Mouse (Mus musculus) ES-Bruce4 (cell line): Measurements from ENCODE around the gene Etfrf1. TPM values are rescaled to one million over a fixed set of nuclear protein-coding genes. Genes with fewer than 3 reads are reported as not detected.

Source experiments
- H3K27ac ChIP-seq: 2 replicates; pipeline ENCODE4 v1.5.1; 2012; ENCODE audit warnings: low read length, inconsistent platforms; ENCODE audit not compliant: insufficient read depth
- H3K27me3 ChIP-seq: 2 replicates; pipeline ENCODE4 v1.6.1; 2012; ENCODE audit warnings: mild to moderate bottlenecking, low read length, inconsistent platforms; ENCODE audit not compliant: control insufficient read depth, poor library complexity, insufficient read depth, severe bottlenecking
- H3K36me3 ChIP-seq: 2 replicates; pipeline ENCODE4 v1.6.1; 2012; ENCODE audit warnings: inconsistent platforms, mild to moderate bottlenecking, low read length, moderate library complexity; ENCODE audit not compliant: control insufficient read depth, poor library complexity, insufficient read depth, severe bottlenecking
- H3K4me1 ChIP-seq: one replicate; pipeline ENCODE4 v1.8.1; 2011; ENCODE audit warnings: low read length; ENCODE audit not compliant: control insufficient read depth, insufficient read depth
- H3K4me3 ChIP-seq: 2 replicates; pipeline ENCODE4 v1.5.1; 2011; ENCODE audit warnings: low read depth, mild to moderate bottlenecking, low read length
- H3K9ac ChIP-seq: 2 replicates; pipeline ENCODE4 v1.6.1; 2012; ENCODE audit warnings: low read depth, mild to moderate bottlenecking, inconsistent platforms; ENCODE audit not compliant: poor library complexity, severe bottlenecking
- H3K9me3 ChIP-seq: replicated peaks from 2 replicates; pipeline ENCODE4 v1.6.1; 2012; ENCODE audit warnings: mild to moderate bottlenecking, low read length, inconsistent platforms; ENCODE audit not compliant: control insufficient read depth, poor library complexity, insufficient read depth, severe bottlenecking
- CTCF ChIP-seq: IDR thresholded peaks from one replicate; pipeline ENCODE4 v1.8.1; 2011; ENCODE audit warnings: low read depth, low read length
- EP300 ChIP-seq: IDR thresholded peaks from 2 replicates; pipeline ENCODE4 v1.6.1; 2011; ENCODE audit warnings: low read depth, low read length; ENCODE audit not compliant: insufficient read depth
- POLR2A ChIP-seq: IDR thresholded peaks from one replicate; pipeline ENCODE4 v1.8.1; 2011; ENCODE audit warnings: low read length; ENCODE audit not compliant: insufficient read depth
- polyA plus RNA-seq: library from polyadenylated mRNA; stranded (reverse); fragments of >200 nt; gene quantifications from 2 replicates; pipeline ENCODE4 v1.2.4, GENCODE M21; 2011; ENCODE audit warnings: low read depth; ENCODE audit not compliant: missing spikeins, insufficient read depth, insufficient read length

Etfrf1 gene
- polyA plus RNA-seq, 1 experiment, result 24.6 TPM

- Histone ChIP-seq H3K27me3 (no peaks in the 10 kb centered on the region; the same call in 1 of the 2 replicates), H3K4me3 (peak overlapping the region; percentile 70), H3K9ac (peak overlapping the region; percentile 85), H3K27ac (no peak overlapping the region), H3K36me3 (peaks cover 15% of the 10 kb centered on the region), H3K9me3 (no peaks in the 10 kb centered on the region), H3K4me1 (no peaks in the 10 kb centered on the region)
- TF ChIP-seq POLR2A (no peak), EP300 (0 out of 2 replicates have a peak, but pooled peaks have one; percentile 22), CTCF (no peak)
These were observed 38.6 kb downstream of the Etfrf1 start for GRCm38 (mm10) chr6:145249291-145250184.

DNA sequence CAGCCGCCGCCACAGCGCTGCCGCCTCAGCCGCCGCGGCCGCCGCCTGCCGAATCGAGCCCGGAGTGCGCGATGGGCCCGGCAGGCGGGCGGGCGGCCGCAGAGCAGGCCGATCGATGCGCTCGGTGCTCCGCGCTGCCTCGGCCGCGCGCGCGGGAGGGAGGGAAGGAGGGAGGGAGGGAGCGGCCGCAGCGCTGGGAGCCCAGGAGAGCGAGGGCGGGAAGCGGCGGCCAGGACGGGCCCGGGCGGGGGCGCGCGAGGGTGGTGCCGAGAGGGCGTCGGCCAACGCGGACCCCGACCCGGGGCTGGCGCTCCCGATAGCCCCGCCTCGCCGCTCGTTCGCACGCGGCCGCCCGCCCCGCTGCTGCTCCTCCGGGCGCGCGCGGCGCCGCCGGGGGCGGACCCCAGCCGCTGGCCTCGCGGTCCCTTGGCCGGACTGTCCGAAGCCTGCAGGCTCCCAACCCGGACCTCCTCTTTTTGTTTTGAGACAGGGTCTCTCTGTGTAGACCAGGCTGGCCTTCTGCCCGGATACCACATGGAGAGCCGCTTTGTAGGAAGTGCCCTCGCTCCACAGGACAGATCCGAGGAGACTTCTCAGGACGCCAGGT is 39.4 kb downstream of the Etfrf1 start, which contains the start of gene Kras:
Gene Kras, minus strand, starts transcription at position 55 of the 607 bp plus-strand sequence.
- 0 out of 2 replicates have a peak within 1 kb of the TSS, but pooled peaks have one; percentile 17 for H3K27ac ChIP-seq
- peak within 1 kb of the TSS; percentile 85 for H3K9ac ChIP-seq
- H3K36me3 ChIP-seq, result peaks cover 11% of the 10 kb centered on the region
- no peaks in the 10 kb centered on the region; the same call in 1 of the 2 replicates for H3K27me3 ChIP-seq
- no peaks in the 10 kb centered on the region for H3K4me1 ChIP-seq
- H3K4me3 ChIP-seq, result peak within 1 kb of the TSS; percentile 89
- H3K9me3 ChIP-seq, result no peaks in the 10 kb centered on the region
- TF ChIP-seq EP300 (peak; percentile 58; the same call in 1 of the 2 replicates), CTCF (no peak)

GRCm38 (mm10) chr6:145250820-145251219 is 39.9 kb downstream of the Etfrf1 start:
- H3K36me3 ChIP-seq, result peaks cover 9% of the 10 kb centered on the region
- no peaks in the 10 kb centered on the region; the same call in 1 of the 2 replicates for H3K27me3 ChIP-seq
- H3K27ac ChIP-seq, result no peak overlapping the region
- H3K9me3 ChIP-seq, result no peaks in the 10 kb centered on the region
- H3K9ac ChIP-seq, result peak overlapping the region; percentile 76
- TF ChIP-seq POLR2A, result no peak
- no peak for TF ChIP-seq EP300
- no peak for TF ChIP-seq CTCF
- peak overlapping the region; percentile 89 for H3K4me3 ChIP-seq
- no peaks in the 10 kb centered on the region for H3K4me1 ChIP-seq

DNA sequence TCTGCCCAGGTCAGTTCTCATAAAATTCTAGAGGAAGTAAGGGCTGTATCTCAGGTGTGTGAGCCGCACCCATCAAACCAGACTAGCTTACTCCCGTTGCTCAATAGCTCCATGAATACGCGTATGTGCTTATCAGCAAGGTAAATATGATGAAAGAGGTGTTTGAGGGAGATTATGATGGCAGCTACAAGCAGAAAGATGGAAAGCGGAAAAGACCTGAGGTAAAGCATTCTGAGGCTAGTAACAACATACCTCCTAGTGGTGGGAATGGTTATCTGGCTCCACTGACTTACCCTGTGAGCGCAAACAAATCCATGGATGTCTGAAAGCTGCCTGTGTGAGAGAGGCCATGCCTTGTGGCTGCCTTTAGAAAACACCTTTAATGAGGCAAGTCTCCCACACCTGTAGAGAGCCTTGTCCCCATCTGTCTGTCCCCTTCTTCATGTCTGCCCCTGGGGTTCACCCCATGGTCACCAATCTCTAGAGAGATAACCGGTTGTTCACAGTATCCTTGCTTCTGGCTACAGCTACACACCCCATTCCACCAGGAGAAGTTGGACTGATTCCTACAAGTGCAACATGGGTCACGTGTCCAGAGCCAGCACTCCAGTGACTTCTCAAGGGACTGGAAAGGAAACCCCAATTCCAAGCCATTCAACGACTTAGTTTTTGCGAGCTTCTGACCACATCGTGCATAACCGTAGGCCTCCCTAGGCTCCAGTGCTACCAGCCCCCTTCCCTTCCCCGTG is 45.2 kb downstream of the Etfrf1 start:
- Histone ChIP-seq H3K27ac (no peak overlapping the region), H3K4me1 (no peaks in the 10 kb centered on the region), H3K4me3 (no peak overlapping the region), H3K27me3 (no peaks in the 10 kb centered on the region; the same call in 1 of the 2 replicates), H3K9ac (no peak overlapping the region), H3K9me3 (no peaks in the 10 kb centered on the region), H3K36me3 (no peaks in the 10 kb centered on the region)
- TF ChIP-seq EP300 (no peak), CTCF (no peak), POLR2A (no peak)

- Histone ChIP-seq H3K27me3 (no peaks in the 10 kb centered on the region; the same call in 1 of the 2 replicates), H3K4me3 (no peak overlapping the region), H3K4me1 (no peaks in the 10 kb centered on the region), H3K27ac (no peak overlapping the region), H3K9ac (no peak overlapping the region), H3K36me3 (no peaks in the 10 kb centered on the region), H3K9me3 (no peaks in the 10 kb centered on the region)
- TF ChIP-seq EP300 (no peak), CTCF (no peak), POLR2A (no peak)
These were observed 45.8 kb downstream of the Etfrf1 start for GRCm38 (mm10) chr6:145256701-145257073.
